Mouse (Mus musculus) retina, postnatal 1 day (tissue): ENCODE measurements around the gene Wdfy2.

Experiments used
- DNase-seq: peaks from one replicate; pipeline ENCODE4 v3.0.0-alpha.2; 2012

Wdfy2 gene

DNA sequence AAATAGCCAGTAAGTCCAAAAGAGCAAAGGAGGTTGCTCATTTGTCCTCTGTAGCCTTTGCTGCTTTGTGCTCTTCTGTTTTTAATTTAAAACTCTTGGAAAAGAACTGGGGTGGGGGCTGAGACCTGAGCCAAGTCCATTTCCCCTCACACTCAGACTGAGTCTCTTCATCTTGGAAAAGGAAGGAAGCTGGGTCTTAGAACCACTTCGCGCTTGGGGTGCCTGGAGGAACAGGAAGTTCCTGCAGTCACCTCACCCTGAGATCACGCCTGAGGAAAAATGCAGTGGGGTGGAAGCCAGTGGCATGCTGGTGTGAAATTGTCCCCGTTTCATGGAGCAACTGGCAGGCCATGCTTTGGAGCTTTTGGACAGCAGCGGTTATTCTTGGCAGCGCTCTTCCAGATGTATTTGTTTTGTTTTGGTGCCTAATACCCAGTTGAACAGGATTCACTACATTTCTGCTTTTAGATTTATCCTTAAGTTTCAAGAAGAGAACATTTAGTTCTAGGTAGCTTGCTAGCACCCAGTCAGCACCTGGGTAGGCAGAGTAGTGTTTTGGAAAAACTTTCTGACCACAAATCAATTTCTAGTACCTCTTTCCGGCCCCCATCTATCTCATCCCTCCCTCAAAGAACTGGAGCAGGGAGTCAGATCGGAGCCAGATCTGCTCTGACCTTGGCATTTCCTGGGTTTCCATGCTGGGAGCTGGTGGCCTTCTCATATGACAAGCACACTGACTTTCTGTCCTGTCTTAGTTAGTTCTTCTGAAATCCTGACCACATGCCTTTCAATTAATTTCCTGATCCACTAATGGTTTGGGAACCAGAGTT lies 7.7 kb downstream of the Wdfy2 start:
- peak; percentile 27 for DNase-seq

GRCm38 (mm10) chr14:62850980-62851379 lies 13.5 kb downstream of the Wdfy2 start:
- DNase-seq: peak; percentile 90

DNA sequence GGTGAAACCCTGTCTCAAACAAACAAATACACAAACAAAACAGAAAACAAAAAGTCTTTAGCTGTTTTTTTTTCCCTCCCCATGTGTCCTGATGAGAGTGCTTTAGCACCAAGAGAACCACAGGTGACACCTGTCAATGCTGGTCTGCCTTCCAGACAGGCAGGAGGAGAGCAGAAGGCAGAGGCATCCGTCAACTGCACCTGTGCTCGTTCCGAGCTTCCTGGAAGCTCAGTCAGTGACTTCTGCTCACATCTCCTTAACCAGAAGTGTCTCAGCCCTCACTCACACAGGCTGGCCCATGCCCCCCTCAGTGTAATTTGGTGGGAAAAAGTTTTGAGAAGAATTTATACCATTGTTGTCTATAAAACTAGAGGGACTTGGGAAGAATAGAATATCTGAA lies 15.4 kb downstream of the Wdfy2 start:
- no peak for DNase-seq

DNA sequence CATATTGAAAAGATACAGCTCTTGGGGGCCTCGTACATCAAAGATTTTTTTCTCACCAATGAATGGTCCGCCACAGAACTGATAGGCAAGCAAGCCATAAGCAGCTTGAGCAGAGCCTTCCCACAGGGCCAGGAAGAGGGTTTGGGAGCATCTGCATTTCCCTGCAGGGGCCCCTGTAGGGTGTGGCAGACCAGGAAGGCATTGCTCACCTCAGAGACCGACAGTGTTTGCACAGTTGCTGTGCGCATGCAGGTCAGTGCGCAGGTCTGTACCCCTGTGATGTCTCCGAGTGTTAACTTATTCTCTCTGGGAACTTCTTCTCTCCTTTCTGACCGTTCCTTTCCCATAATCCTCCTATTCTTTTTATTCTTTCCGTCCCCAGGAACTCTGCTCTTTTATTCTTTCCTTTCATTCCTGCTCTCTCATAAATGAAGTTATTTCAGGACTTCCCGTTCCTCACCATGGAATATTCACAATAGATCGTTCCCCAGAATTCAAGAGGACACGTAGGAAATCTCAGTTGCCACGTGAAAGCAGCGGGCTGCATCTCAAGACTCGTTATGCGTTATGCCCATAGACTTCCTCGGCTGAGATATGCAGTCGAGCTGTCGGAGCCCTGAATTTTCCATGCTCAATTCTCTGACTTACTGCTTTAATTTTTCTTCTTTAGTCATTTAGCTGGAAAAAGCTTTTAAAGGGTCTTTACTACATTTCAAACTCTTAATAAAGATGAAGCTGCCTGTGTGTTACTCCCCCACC lies 17.8 kb downstream of the Wdfy2 start:
- no peak for DNase-seq

DNA sequence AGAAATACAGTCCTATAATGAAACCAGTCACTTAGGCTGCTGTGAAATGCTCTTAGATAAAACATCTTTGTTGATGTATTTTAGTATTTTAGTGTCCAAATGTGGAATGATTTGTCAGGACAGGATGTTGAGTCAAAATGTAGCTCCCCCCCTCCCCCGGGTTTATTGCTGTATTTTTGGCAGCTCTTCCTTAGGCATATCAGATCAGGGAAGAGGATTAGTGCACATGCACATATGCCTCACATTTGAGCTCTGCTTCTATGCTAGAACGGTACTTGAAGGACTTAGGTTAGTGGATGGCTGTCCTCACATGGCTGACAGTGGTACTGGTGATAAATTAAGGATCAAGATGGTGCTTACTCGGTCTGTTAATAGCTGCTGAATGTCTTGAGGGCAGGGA lies 18.4 kb downstream of the Wdfy2 start:
- DNase-seq: peak; percentile 43

GRCm38 (mm10) chr14:62856490-62856889 lies 19.0 kb downstream of the Wdfy2 start:
- no peak for DNase-seq

DNA sequence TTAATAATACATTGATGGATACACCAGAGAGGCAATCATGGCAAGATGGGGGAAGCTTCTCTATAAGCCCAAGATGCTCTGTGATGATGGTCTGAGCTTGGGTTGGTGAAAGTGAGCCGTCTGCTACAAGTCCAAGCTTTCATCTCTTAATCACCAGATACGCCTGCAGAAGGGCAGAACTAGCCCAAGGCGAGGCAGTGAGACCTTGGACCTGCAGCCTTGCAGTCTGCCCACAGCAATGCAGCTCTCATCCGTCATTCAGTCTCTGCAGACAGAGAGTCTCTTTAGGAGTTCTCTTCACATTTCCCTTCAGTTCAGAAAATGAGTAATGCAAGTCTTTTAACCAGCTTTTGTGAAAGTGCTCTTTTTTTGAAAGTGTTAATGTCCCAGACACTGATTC lies 20.4 kb downstream of the Wdfy2 start:
- DNase-seq: no peak

DNA sequence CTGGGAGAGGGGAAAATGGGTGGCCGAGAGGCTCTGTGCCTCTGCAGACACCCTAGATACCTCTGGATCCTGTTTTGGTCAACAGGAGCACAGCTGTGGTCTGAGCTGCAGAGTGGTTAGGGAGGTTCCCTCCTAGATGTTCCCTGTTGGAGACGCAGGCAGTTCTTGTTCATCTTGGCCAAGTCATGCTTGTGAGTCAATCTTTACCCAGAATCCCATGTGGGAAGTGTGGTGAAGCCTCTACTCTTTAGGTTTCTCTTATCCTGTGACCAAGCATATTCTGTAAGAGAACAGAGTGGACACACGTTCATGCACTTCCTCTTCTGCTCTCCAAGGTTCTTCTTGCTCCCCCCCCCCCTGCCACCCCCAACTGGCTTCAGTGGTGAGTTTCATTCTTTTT lies 20.8 kb downstream of the Wdfy2 start:
- no peak for DNase-seq

DNA sequence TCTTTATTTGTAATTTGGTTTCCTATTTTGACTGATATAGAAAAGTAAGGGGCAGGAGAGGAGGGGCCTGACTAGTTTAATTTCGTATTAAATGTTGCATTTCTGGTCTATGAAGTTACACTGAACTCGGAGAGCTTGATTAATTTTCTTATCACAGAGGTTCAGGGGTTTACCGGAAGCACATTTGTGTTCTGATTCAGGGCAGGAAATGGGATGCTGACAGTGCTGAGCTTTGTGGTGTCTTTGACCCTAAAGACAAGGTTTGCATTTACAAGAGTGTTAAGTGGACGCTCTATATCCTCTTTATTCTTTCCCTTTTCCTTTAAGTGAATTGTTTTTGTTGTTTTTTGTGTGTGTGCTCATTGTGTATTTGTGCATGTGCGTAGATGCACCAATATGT lies 25.1 kb downstream of the Wdfy2 start:
- no peak for DNase-seq

GRCm38 (mm10) chr14:62864254-62864653 lies 26.8 kb downstream of the Wdfy2 start:
- DNase-seq: no peak

- DNase-seq: no peak
Measured at GRCm38 (mm10) chr14:62865405-62865804, 27.9 kb downstream of the Wdfy2 start.

DNA sequence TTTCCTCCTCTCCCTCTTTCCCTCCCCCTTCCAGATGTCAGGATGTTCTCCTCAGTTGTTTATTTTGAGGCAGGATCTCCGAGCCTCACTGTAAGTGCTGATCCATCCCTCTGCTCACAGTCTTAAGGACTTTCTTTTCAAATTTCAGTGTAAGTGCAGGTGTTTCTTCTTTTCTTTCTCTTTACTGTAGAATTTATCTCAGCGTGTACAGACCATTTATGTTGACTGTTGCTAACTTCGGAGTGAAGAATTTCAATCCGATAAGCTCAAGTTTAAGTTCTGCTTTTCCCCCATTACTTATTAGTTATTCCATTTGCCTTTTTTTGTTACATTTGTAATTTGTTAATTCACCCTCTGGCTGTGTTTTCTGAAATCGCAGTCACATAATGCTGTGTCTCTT lies 29.6 kb downstream of the Wdfy2 start:
- DNase-seq: no peak

GRCm38 (mm10) chr14:62867576-62867975 lies 30.1 kb downstream of the Wdfy2 start:
- no peak for DNase-seq

DNA sequence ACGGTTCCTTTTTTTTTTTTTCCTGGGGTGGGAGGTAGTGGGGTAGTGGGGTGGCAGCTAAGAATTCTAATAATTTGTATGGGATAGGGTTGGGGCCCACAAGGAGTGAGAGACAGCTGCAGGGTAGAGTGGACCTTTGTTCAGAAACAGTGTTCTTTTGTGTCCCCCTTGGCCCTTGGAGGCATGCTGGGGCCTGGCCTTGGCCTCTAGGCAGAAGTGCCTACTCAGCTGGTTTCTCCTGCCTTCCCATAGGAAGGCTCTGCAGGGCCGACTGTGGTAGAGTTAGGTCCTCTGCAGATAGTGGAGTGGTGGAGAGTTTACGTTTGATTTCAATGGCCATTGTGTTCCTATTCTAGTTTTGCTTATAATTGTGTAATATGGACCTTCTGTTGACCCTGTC lies 30.8 kb downstream of the Wdfy2 start:
- DNase-seq: peak; percentile 76

DNA sequence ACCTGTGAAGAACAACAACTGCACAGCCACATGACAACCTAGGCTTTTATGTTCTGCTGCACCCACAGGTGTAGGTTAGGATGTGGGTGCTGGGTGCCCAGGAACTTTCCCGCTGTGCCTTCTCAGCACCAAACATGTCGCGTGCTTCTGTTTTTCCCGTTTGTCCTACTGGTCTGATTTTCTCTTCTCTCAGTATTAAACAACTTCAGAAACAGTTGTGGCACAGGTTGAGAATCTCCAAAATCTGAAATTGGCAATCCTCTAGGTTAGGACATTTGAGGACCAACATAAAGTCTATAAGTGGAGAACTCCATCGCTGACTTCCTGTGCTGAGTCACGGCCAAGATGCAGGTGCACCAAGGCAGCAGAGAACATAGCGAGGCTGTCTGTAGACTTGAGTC lies 32.8 kb downstream of the Wdfy2 start:
- no peak for DNase-seq

GRCm38 (mm10) chr14:62871431-62871830 lies 34.0 kb downstream of the Wdfy2 start:
- DNase-seq: no peak

DNA sequence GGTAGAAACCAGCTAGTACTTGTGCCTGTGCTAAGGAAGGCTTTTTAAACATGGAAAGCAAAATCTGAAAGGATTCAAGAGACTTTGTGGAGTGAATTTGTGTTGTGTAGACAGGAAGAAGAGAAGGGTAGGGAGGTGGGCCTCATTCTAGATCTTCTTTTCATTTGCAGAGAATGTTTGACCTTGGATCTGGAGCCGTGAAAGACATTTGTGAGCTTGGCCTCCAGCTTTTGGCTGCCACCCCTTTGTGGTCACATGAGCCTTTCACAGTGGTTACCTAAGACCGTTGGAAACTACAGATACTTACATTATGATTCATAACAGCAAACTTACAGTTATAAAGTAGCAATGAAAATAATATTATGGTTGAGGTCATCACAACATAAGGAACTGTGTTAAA lies 34.5 kb downstream of the Wdfy2 start:
- DNase-seq: no peak

- no peak for DNase-seq
Measured at GRCm38 (mm10) chr14:62873820-62874219, 36.3 kb downstream of the Wdfy2 start.

- DNase-seq: peak; percentile 37
Measured at GRCm38 (mm10) chr14:62874348-62874747, 36.9 kb downstream of the Wdfy2 start.

- no peak for DNase-seq
Measured at GRCm38 (mm10) chr14:62878076-62878475, 40.6 kb downstream of the Wdfy2 start.

DNA sequence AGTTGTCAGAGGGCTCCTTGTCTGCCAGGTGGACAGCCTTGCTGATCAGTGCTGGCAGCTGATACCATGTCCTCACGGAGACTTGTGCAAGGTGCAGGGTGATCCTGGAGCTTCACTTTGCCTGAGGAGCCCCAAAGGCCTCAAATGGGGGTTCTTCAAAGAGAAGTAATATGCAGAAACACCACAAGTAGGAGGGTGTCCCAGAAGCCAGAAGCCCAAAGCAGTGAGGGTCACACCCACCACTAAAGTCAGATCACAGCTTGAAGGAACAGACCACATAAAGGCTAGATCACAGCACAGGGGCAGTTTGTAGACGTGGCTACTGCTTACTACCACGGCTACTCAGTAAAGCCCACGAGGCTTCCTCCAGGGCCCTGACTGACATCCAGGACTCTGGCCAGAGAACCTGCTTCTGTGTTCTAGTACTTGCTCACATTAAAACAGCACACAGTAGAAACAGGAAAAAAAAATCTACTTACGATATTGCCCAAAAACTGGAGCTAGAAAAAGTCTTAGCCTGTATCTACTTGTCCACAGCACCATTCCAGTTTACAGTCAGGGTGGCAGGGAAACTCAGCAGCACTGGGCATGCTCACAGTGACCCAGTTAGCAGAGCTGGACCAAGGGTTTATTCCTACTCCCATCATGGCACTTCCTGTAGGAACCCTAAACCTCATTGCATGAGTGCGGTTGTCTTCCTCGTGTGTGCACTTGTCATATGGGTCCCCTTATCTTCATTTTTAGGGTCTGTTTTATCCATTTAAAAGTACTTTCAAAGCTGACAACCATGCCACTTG lies 41.4 kb downstream of the Wdfy2 start:
- no peak for DNase-seq

- peak; percentile 84 for DNase-seq
Measured at GRCm38 (mm10) chr14:62879497-62879896, 42.0 kb downstream of the Wdfy2 start.

DNA sequence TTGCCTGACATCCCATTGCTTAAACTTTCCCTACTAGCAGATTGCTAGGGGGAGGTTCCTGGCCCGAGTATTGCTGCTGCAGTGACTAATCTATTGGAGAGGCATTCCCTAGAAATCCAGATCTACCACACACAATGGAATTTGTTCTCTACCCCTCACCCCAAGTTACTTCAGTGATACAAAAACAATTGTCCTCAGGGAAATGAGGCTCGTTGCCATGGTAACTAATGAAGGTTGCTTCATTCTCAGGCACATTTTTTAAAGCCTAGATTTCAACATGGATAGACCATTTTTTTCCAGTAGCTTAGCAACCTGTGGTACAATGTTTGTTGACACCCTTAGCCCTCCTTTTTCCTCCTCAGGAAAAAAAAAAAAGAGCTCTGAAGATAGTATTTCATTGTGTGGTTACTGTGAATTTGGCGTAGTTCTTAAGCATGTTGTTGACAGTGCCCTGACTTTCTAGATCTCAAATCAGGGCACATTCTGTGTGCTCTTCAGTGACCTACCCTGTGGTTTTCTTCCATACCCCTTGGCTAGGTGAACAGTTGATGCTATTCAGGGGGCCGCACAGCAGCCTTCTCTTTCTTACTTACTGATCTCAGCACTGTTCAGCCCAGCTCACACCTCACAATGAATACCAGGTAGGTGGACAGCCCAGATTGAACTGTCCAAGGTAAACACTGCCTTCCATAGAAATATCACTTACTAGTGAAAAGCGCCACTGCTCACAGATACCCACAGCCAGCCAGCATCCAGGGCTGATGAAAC lies 42.8 kb downstream of the Wdfy2 start:
- peak; percentile 73 for DNase-seq
